Mouse (Mus musculus): ENCODE results near the gene Tmem63b. TPM values are rescaled to one million over a fixed set of nuclear protein-coding genes. Genes with fewer than 3 reads are reported as not detected.

Tmem63b gene
- total RNA-seq, 2 experiments from 2014 or later = 171 to 180 TPM

DNA sequence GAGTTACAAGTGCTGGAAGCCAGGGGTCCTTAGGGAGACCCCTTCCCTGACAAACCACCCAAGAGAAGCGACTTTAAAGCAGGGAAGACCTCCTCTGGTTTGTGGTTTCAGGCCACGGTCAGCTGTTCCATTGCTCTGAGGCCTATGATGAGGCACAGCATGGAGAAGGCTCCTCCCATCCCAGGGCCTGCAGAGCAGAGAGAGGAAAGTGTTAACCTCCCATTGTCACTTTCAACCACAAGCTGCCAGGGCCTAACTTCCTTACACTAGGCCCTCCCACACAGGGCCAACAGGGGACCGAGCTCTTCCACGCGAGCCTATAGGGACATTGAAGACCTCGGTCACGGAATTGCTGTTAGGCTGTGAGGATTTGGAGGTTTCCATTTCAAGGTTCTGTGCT is 16.5 kb upstream of the Tmem63b start:
- no peak for DNase-seq

- DNase-seq = no peak
Measured at GRCm38 (mm10) chr17:45702254-45702653, 15.5 kb upstream of the Tmem63b start.

DNA sequence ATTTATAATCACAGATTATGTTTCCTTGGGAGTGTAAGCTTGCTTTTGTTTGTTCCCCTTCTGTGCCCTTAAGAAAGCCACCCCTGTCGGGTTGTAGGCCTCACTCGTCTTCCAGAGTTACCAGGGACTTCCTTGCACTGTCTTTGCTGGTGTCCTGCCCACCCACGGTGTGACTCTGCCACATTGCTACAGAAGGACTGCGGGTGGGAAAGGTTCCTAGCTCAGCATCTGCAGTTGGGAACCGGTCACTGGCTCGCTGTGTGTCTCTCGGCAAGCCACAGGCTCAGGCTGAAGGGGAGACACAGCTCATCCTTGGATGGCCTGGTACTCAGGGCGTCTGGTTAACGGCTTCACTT is 14.5 kb upstream of the Tmem63b start:
- DNase-seq = no peak

GRCm38 (mm10) chr17:45700496-45701235 is 14.0 kb upstream of the Tmem63b start:
- DNase-seq = no peak

- no peak for DNase-seq
Measured at GRCm38 (mm10) chr17:45699039-45699740, 12.5 kb upstream of the Tmem63b start.

DNA sequence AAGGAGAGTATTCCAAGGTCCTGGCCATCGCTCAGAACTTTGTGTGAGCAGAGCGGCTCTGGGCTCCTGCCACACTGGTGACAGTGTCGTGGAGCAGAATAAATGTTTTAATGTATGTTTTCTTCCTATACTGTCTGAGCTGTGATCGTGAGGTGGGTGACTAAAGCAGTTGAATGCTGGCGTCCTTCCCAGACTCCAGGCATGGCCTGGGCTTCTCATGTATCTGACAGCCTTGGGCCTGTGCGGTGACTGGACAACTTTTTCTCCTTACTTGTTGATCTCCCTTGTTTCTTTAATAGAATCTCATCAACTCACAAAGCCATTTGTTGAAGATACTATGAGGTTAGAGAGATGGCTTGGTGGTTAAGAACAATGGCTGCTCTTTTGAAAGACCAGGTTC is 11.7 kb upstream of the Tmem63b start:
- DNase-seq = no peak

DNA sequence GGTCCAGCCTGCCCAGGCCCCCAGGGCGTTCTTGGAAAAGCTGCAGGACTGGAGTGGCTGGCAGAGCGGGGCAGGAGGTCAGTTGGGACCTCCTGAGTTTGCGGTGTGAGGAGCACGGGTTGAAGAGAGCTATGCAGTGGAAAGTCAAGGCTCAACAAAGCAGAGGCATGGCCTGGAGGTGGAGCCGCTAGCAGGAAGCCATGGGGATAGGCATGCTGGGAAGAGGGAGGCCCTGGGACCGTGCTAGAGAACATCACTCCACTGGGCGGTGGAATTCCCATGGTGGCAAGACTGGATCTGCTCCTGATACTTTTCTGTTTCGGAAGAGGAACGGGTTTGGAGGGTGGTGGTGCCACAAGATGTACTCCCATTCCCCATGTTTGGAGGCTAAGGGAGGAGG is 10.3 kb upstream of the Tmem63b start:
- no peak for DNase-seq

DNA sequence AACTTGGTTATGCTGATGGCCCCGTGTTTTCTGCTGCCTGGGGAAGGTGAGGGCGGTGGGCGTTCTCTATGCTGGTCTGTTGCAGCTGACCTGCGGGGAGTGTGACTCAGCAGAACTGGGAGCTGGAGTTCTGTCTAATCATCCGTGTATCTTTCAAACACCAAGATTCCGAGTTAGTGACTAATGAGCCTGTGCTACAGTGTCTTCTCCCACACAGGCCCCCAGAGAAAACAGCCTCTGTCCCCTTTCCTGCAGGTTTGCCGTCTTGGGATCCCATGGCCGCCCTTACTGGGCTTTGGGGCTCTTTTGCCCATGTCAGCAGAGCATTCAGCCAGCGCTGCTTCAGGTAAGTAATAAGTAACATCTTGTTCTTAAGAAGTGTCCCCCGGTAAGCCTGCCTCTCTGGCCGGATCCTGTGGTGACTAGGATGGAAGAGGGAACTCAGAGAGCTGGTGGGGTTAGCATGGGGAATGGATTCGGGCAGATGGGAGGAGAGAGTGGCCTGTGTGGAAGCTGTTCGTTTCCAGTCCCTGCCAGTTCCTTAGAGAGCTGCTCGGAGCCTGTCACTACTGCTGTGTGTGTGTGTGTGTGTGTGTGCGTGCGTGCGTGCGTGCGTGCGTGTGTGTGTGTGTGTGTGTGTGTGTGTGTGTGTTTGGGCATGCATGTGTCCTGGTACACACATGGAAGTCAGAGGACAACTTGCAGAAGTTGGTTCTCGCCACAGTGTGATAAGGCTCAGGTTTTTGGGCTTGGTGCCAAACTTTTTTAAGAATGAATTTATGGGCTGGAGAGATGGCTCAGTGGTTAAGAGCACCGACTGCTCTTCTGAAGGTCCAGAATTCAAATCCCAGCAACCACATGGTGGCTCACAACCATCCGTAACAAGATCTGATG is 8.8 kb upstream of the Tmem63b start:
- DNase-seq = no peak

GRCm38 (mm10) chr17:45693812-45694565 is 7.3 kb upstream of the Tmem63b start:
- DNase-seq = no peak

DNA sequence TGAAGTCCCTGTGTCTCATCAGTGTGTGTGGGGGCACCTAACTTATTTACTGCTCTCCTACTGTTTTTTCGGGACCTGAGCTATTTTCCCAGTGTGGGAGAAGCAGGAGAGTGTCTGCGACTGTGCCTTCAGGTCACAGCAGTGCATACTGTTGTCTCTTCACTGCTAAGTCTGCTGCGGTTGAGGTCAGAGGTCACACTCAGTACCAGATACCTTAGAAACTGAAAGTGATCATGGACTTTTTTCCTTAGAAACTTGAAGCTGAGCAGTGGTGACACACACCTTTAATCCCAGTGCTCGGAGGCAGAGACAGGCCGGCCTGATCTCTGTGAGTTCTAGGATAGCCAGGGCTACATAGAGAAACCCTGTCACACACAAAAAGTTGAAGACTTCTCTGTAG is 5.5 kb upstream of the Tmem63b start:
- no peak for DNase-seq

- DNase-seq = no peak
Measured at GRCm38 (mm10) chr17:45690044-45690443, 3.3 kb upstream of the Tmem63b start.

- no peak for DNase-seq
Measured at GRCm38 (mm10) chr17:45689120-45689519, 2.4 kb upstream of the Tmem63b start.

DNA sequence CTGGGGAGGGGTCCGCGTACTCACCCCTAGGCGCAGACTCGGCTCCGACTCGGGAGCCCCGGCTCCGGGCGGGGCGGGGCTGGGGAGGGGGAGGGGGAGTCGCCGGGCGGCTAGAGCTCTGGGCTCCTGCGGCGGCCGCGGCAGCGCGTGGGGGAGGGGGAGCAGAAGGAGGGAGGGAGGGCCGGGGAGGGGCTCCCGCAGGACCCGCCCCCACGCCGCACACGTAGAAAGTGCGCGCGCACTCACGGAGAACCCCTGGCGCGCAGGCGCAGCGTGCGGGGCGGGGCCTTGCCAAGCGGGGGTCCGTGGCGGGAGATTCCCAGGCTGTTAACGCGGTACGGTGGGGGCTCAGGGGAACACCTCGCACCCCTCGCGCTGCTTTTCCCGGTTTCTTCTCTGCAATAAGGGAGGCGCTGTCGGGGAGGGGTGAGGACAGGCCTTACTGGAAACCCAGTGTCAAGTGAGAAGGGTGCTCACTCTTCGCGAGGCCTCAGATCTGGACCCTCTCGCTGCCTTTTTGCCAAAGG is 549 bp downstream of the Tmem63b start, which contains the start of gene Mrpl14:
Gene Mrpl14 (plus strand): TSS at position 230 of the 527 bp plus-strand sequence.
- peak; percentile 87 to 88 for DNase-seq

GRCm38 (mm10) chr17:45685171-45686092 is 1.3 kb downstream of the Tmem63b start:
- peak; percentile 50 to 55 for DNase-seq

- no peak for DNase-seq
Measured at GRCm38 (mm10) chr17:45684667-45685131, 2.0 kb downstream of the Tmem63b start.

- no peak for DNase-seq
Measured at GRCm38 (mm10) chr17:45682843-45683242, 3.9 kb downstream of the Tmem63b start.

DNA sequence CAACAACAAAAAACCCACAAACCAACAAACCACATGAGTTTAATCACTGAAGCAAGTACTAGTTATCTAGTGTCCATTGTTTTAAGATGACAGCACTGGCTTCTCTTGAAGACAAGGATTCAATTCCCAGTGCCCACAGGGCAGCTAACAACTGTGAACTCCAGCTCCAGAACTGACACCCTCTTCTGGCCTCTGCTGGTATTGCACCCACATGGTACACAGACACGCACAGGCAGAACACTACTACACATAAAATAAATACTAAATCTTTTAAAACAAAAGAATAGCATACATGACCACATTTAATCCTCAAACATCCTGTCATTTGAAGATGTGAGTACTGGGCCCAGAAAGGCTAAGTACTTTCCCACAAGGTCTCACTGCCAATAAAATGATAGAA is 5.1 kb downstream of the Tmem63b start:
- DNase-seq = no peak

DNA sequence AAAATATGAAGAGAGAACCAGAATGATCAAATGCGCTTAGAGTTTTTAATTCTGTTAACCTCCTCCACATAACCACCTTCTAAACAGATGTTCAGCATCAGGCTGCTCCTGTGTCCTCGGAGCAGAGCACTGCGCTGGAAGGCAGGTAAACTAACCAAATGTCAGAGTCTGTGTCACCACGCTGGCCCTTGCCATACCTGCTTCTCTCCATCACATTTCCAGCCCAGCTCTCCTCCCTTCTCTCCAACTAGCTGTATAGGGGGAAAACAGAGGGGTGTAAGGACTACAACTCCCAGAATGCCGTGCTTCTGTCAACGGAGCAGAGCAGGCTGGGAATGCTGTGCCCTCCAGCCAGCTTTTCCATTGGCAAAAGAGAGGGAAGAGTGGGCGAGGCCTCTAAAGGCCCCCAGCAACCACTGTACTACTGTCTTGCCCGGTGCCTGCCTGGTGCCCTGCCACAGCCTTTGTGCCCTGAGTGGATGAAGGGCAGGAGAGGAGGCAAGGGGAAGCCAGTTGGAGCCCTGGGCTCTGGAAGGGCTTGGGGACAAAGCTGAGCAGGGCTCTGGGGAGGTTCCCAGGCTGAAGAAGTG is 6.2 kb downstream of the Tmem63b start:
- DNase-seq = peak; percentile 70 to 74

DNA sequence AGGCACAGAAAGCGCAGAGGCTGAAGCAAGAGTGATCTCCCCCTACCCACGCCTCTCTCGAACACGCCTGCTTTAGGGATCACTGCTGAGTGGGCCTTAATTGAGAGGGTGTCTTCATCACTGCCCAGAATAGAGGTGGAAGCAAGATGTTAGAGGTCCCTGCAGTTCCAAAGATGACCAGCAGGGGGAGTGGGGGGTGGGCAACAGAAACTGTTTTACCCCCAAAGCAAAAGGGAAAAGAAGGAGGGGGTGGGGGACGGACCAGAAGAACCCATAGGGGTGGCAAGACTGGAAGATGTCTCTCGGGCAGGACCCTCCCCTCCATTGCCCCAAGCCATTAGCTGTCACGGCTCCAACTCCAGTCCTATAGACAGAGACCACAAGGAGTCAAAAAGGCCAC is 8.6 kb downstream of the Tmem63b start:
- peak in 1 of 2 experiments; percentile 41 for DNase-seq

GRCm38 (mm10) chr17:45672598-45672997 is 14.1 kb downstream of the Tmem63b start:
- no peak for DNase-seq
